Mouse (Mus musculus) limb, embryonic 12.5 days (tissue): ENCODE results near the gene Grin3b. TPM values are rescaled to one million over a fixed set of nuclear protein-coding genes. Genes with fewer than 3 reads are reported as not detected.

ENCODE experiments used
- ATAC-seq: fragments of 200-750 bp; cut with Nextera tagmentation; 2 replicates; pipeline ENCODE4 v1.8.0; 2017; ENCODE audit warnings: low read depth, moderate TSS enrichment; ENCODE audit not compliant: insufficient number of reproducible peaks, insufficient read depth, low FRiP score, low TSS enrichment
- H3K27ac ChIP-seq: fragments of 300-500 bp; sonication (generic); 2 replicates; pipeline ENCODE4 v1.5.1; 2016; ENCODE audit warnings: mild to moderate bottlenecking, moderate library complexity
- H3K27me3 ChIP-seq: fragments of 300-500 bp; sonication (generic); 2 replicates; pipeline ENCODE4 v1.6.1; 2016; ENCODE audit warnings: mild to moderate bottlenecking, moderate library complexity
- H3K36me3 ChIP-seq: fragments of 300-500 bp; sonication (generic); 2 replicates; pipeline ENCODE4 v1.6.1; 2016; ENCODE audit warnings: mild to moderate bottlenecking, moderate library complexity
- H3K4me1 ChIP-seq: fragments of 300-500 bp; sonication (generic); replicated peaks from 2 replicates; pipeline ENCODE4 v1.6.1; 2016
- H3K4me2 ChIP-seq: fragments of 300-500 bp; sonication (generic); 2 replicates; pipeline ENCODE4 v1.6.1; 2016; ENCODE audit warnings: mild to moderate bottlenecking, moderate library complexity
- H3K4me3 ChIP-seq: fragments of 300-500 bp; sonication (generic); replicated peaks from 2 replicates; pipeline ENCODE4 v1.5.1; 2016; ENCODE audit warnings: mild to moderate bottlenecking
- H3K9ac ChIP-seq: fragments of 300-500 bp; sonication (generic); replicated peaks from 2 replicates; pipeline ENCODE4 v1.6.1; 2016; ENCODE audit warnings: mild to moderate bottlenecking, moderate library complexity
- H3K9me3 ChIP-seq: fragments of 300-500 bp; sonication (generic); 2 replicates; pipeline ENCODE4 v1.6.1; 2016; ENCODE audit warnings: mild to moderate bottlenecking, moderate library complexity
- WGBS: fragments of 180-500 bp; shearing (Covaris S2); methylation state at CpG from one replicate; pipeline ENCODE4 v1.1.7; 2016; 5-methylcytosine and 5-hydroxymethylcytosine counted together
- polyA plus RNA-seq: library from polyadenylated mRNA; unstranded; fragments of >200 nt; fragmentation: Nextera tagmentation; extraction: Ambion mirVana; gene quantifications from 2 replicates; pipeline ENCODE4 v1.2.1, GENCODE M21; 2016

Grin3b gene
- polyA plus RNA-seq, 1 experiment from 2014 or later = 0.54 TPM

DNA sequence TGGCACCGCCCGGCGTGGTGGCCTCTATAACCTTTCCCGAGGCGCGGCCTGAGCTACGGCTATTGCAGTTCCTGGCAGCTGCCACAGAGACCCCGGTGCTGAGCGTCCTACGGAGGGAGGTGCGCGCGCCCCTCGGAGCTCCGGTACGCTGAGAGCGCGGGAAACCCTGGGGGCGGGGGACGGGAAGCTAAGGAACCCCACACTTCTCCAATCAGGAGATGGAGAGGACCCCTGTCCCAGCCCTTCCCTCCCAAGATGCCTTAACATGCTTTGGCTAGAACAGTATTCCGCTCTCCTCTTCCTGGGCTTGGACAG lies 625 bp downstream of the Grin3b start:
- Histone ChIP-seq H3K27me3 (peaks cover 50% of the 10 kb centered on the region), H3K36me3 (peaks cover 51% of the 10 kb centered on the region), H3K9ac (peak overlapping the region; percentile 74), H3K4me1 (peaks cover 14% of the 10 kb centered on the region), H3K4me2 (peak overlapping the region; percentile 94), H3K27ac (no peak overlapping the region), H3K4me3 (peak overlapping the region; percentile 58), H3K9me3 (no peaks in the 10 kb centered on the region)
- ATAC-seq = 0 out of 2 replicates have a peak, but pooled peaks have one; percentile 20
- WGBS = 3% methylated on average over 21 of the region's 21 CpGs

GRCm38 (mm10) chr10:79972831-79973230 lies 2.3 kb downstream of the Grin3b start:
- 67% methylated on average over 14 of the region's 14 CpGs for WGBS
- Histone ChIP-seq H3K4me3 (no peak overlapping the region), H3K36me3 (peaks cover 51% of the 10 kb centered on the region)

GRCm38 (mm10) chr10:79974087-79974486 lies 3.6 kb downstream of the Grin3b start:
- H3K4me1 ChIP-seq = peaks cover 14% of the 10 kb centered on the region
- H3K9ac ChIP-seq = no peak overlapping the region
- no peak overlapping the region for H3K4me2 ChIP-seq
- peaks cover 52% of the 10 kb centered on the region for H3K36me3 ChIP-seq
- no peak overlapping the region for H3K27ac ChIP-seq
- ATAC-seq = no peak
- 91% methylated on average over 21 of the region's 21 CpGs for WGBS
- no peaks in the 10 kb centered on the region for H3K9me3 ChIP-seq
- peaks cover 47% of the 10 kb centered on the region for H3K27me3 ChIP-seq
- H3K4me3 ChIP-seq = no peak overlapping the region

More at GRCm38 (mm10) chr10:79972831-79973230, 2.3 kb downstream of the Grin3b start:
- H3K9ac ChIP-seq = no peak overlapping the region
- H3K9me3 ChIP-seq = no peaks in the 10 kb centered on the region
- no peak for ATAC-seq
- H3K4me1 ChIP-seq = peaks cover 14% of the 10 kb centered on the region
- peaks cover 50% of the 10 kb centered on the region for H3K27me3 ChIP-seq
- H3K4me2 ChIP-seq = no peak overlapping the region
- H3K27ac ChIP-seq = no peak overlapping the region

- Histone ChIP-seq H3K9me3 (no peaks in the 10 kb centered on the region), H3K4me1 (peaks cover 14% of the 10 kb centered on the region), H3K27me3 (peaks cover 41% of the 10 kb centered on the region), H3K9ac (no peak overlapping the region), H3K4me3 (no peak overlapping the region), H3K36me3 (peaks cover 57% of the 10 kb centered on the region), H3K4me2 (no peak overlapping the region), H3K27ac (no peak overlapping the region)
- no peak for ATAC-seq
- 92% methylated on average over 8 of the region's 8 CpGs for WGBS
Measured at GRCm38 (mm10) chr10:79974668-79975067, 4.2 kb downstream of the Grin3b start.

GRCm38 (mm10) chr10:79976071-79976721 lies 5.7 kb downstream of the Grin3b start:
- 86% methylated on average over 28 of the region's 28 CpGs for WGBS
- Histone ChIP-seq H3K4me1 (peaks cover 6% of the 10 kb centered on the region), H3K36me3 (peaks cover 65% of the 10 kb centered on the region), H3K27me3 (peaks cover 27% of the 10 kb centered on the region), H3K27ac (no peak overlapping the region), H3K4me2 (no peak overlapping the region), H3K9ac (no peak overlapping the region), H3K4me3 (no peak overlapping the region), H3K9me3 (no peaks in the 10 kb centered on the region)
- no peak for ATAC-seq

DNA sequence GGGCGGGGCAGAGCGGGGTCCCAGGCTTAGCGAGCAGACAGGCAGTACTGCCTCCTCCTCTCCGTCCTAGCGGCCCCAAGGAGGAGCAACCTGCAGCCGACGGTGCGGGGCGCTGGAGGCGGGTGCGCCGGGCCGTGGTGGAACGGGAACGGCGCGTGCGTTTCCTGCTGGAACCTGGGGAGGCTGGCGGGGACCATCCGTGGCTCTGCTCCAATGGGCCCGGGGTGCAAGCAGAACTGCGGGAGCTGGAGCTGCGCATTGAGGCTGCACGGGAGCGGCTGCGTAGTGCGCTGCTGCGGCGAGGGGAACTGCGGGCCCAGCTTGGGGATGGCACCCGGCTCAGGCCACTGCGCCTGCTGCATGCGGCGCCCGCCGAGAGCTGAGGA lies 6.2 kb downstream of the Grin3b start:
- Histone ChIP-seq H3K27ac (no peak overlapping the region), H3K4me3 (no peak overlapping the region)

DNA sequence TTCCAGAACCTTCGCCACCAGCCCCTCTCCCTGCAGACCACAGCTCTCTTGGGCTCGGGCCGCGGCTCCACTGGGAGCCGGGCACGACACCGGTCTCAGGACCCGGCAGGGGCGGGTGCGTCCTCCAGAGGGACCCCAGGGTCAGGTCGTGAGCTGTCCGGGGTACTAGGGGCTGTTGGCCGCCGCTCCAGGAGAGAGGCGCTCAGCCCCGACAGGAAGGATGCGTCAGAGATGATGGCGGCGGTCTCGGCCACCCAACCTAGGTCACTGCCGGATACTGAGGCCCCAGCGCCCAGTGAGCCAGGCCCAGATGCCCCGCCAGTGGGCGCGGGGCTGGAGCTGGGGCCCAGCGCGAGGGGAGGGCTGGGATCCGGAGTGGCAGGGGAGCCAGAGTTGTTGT lies 6.8 kb downstream of the Grin3b start:
- WGBS = 80% methylated on average over 28 of the region's 28 CpGs
- H3K36me3 ChIP-seq = peaks cover 67% of the 10 kb centered on the region
- no peak for ATAC-seq

More for the DNA sequence above, 6.2 kb downstream of the Grin3b start:
- Histone ChIP-seq H3K27me3 (peaks cover 22% of the 10 kb centered on the region), H3K36me3 (peaks cover 67% of the 10 kb centered on the region), H3K9ac (no peak overlapping the region), H3K4me1 (peaks cover 3% of the 10 kb centered on the region; the same call in 1 of the 2 replicates), H3K9me3 (no peaks in the 10 kb centered on the region), H3K4me2 (no peak overlapping the region)
- no peak for ATAC-seq
- WGBS = 69% methylated on average over 36 of the region's 36 CpGs

GRCm38 (mm10) chr10:79978061-79978460 lies 7.5 kb downstream of the Grin3b start:
- 95% methylated on average over 21 of the region's 21 CpGs for WGBS
- H3K36me3 ChIP-seq = peaks cover 67% of the 10 kb centered on the region
- no peak for ATAC-seq

More for the DNA sequence above, 6.8 kb downstream of the Grin3b start:
- Histone ChIP-seq H3K4me3 (no peak overlapping the region), H3K9me3 (no peaks in the 10 kb centered on the region), H3K27me3 (0 out of 2 replicates have a peak, but pooled peaks cover 15% of the 10 kb centered on the region), H3K4me1 (peaks cover 4% of the 10 kb centered on the region), H3K4me2 (no peak overlapping the region), H3K27ac (no peak overlapping the region), H3K9ac (no peak overlapping the region)

DNA sequence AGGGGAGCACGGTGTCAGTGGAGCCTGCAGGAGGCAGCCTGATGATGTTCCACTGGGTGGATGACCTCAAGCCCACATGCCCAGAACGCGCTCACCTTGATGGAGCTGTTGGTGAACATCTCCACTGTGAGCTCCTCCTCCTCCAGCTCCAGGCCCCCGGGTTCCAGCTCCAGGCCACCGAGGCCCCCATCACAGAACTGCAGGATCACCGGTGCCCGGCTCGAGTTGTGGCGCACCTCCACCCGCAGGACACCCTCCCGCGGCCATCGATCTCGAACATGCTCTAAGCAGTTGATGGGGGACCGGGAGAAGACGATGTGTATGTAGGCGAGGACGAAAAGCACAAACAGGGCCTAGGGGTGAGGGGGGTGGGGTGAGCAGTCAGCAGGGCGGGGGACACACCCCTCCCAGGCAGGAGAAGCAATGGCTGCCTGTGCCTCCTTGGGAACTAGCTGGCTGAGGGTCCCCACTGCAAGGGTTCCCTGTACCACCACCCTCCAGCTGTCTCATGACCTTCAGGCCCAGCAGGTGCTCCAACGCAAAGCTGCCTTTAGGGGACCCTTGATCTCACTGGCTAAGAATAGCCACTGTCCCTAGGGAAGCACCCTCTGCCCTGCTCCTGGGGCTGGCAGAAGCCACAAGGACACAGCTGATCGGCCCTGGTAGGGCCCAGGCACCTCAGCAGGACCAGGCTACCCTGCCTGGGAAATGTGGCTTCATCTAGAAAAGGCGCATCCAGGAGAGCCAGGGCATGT lies 9.1 kb downstream of the Grin3b start:
- 93% methylated on average over 22 of the region's 22 CpGs for WGBS
- H3K9ac ChIP-seq = no peak overlapping the region

More at GRCm38 (mm10) chr10:79978061-79978460, 7.5 kb downstream of the Grin3b start:
- no peak overlapping the region for H3K4me3 ChIP-seq
- peaks cover 12% of the 10 kb centered on the region for H3K4me1 ChIP-seq
- H3K27me3 ChIP-seq = 0 out of 2 replicates have a peak, but pooled peaks cover 10% of the 10 kb centered on the region
- H3K9ac ChIP-seq = no peak overlapping the region
- H3K9me3 ChIP-seq = no peaks in the 10 kb centered on the region
- H3K4me2 ChIP-seq = no peak overlapping the region
- H3K27ac ChIP-seq = no peak overlapping the region

GRCm38 (mm10) chr10:79983205-79983604 lies 12.7 kb downstream of the Grin3b start:
- Histone ChIP-seq H3K27ac (peak overlapping the region; percentile 93; the same call in 1 of the 2 replicates), H3K4me2 (peak overlapping the region; percentile 94), H3K9me3 (no peaks in the 10 kb centered on the region), H3K36me3 (peaks cover 24% of the 10 kb centered on the region), H3K4me1 (peaks cover 42% of the 10 kb centered on the region), H3K9ac (peak overlapping the region; percentile 86; the same call in 1 of the 2 replicates), H3K4me3 (peak overlapping the region; percentile 76), H3K27me3 (no peaks in the 10 kb centered on the region)
- no peak for ATAC-seq
- WGBS = 76% methylated on average over 5 of the region's 5 CpGs

More for the DNA sequence above, 9.1 kb downstream of the Grin3b start:
- Histone ChIP-seq H3K27me3 (no peaks in the 10 kb centered on the region), H3K9me3 (no peaks in the 10 kb centered on the region), H3K4me3 (no peak overlapping the region), H3K4me2 (no peak overlapping the region), H3K27ac (no peak overlapping the region), H3K36me3 (peaks cover 58% of the 10 kb centered on the region), H3K4me1 (peaks cover 18% of the 10 kb centered on the region)
- no peak for ATAC-seq

DNA sequence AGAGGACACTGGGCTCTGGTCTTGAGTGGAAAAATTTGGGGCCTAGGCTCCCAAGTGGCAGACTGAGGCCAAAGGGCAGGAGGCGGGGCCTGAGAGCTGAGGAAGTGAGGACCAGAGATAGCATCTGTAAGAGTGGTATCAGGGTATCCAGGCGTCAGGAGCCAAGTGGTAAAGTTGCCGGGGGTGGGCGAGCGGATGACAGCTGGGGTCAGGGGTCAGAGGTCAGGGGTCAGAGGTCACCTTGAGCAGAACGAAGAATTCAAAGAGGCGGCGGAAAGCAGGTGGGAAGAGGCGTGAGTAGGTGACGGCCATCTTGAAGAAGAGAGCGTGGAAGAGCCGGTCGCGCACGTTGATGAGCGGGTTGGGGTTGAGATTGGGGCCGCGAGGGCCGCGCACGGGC lies 13.2 kb downstream of the Grin3b start:
- Histone ChIP-seq H3K36me3 (peaks cover 19% of the 10 kb centered on the region), H3K9me3 (no peaks in the 10 kb centered on the region), H3K9ac (peak overlapping the region; percentile 86), H3K27me3 (0 out of 2 replicates have a peak, but pooled peaks cover 3% of the 10 kb centered on the region), H3K27ac (peak overlapping the region; percentile 93), H3K4me1 (peaks cover 44% of the 10 kb centered on the region), H3K4me2 (peak overlapping the region; percentile 94), H3K4me3 (peak overlapping the region; percentile 76)
- no peak for ATAC-seq
- WGBS = 1% methylated on average over 21 of the region's 21 CpGs
